Mouse (Mus musculus) liver, adult (tissue): ENCODE measurements around the gene Pigh.

Experiments
- GATA4 ChIP-seq: IDR thresholded peaks from 2 replicates; pipeline ENCODE4 v1.6.1; 2014; ENCODE audit warnings: mild to moderate bottlenecking, low read length; ENCODE audit not compliant: insufficient replicate concordance

Gene Pigh

DNA sequence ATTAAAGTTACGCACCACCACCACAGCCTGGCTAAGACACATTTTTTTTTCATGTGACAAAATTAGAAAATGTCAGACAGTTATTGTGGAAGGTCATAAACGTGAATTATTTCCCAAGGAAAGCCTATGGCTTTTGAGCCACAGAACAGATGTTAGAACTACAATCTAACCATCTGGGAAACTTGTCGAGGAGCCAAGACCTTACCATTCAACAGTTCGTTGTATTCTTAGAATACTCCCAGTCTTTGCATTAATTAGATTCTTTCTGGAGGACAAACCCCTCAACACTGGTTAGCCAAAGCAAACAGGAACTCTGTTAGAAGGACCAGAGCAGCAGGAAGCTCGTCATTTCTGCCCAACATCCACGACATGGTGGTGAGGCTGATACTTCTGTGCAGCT lies 43.3 kb downstream of the Pigh start:
- no peak for TF ChIP-seq GATA4

DNA sequence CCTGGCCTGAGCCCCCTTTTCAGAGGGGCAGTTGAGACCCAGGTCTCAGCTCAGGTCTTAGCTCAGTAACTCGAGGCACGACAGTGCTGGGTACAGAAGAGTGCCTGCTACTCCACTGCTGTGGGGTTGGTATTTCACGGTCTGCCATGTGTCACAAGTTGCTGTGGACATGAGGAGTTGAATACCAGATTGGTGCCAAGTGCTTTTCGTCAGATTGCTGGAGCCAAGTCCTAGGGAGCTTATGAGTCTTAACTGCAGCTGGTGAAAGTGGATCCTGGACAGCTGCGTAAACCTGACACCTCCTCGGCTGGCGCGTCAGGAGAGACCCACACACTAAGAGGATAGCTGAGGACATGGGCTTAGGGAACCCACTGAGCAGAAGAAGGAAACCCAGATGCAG lies 44.8 kb downstream of the Pigh start:
- TF ChIP-seq GATA4: no peak

- no peak for TF ChIP-seq GATA4
These were observed 48.0 kb downstream of the Pigh start for GRCm38 (mm10) chr12:79041436-79041835.

DNA sequence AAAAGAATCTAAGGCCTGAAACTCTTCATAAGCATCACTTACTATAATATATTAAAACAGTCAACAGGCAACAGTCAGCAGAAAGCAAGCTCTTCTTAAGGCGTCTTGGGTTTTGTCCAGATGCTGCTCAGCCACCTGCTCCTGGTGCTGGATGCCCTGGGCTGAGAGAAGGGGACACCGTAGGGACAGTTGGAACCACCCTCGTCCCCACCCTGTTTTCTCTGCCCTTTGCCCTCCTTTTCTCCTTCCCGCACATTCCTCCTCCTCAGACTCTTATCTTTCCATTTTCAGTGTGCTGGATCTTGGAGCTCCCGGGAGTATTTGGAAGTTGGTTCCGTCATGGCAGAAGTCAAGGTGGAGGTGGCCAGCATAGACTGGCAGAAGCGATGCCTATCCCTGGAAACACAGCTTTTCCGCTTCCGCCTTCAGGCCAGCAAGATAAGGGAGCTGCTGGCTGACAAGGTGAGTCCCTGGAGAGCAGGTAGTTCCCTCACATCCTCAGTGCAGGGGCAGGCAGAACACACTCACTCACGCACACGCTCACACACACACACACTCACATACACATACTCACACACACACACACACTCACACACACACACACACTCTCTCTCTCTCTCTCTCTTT lies 49.1 kb downstream of the Pigh start:
- no peak for TF ChIP-seq GATA4

DNA sequence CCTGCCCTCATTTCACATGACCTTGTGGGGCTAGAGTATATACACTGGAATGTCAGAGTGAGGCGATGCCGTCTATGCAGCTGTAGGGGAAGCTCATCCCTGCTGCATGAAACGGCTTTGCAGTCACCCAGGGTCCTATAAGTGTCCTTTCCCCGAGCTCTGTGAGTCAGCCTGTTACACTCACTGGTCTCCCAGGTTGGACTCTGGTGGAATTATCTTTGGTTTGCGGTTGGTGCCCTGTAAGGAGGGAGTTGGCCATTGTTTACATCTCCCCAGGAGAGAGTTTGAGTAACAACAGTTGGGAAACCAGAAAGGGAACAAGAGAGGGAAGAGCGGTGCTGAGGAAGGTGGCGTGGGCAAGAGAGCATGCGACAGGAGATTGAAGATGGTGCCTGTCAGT lies 49.7 kb downstream of the Pigh start:
- no peak for TF ChIP-seq GATA4

DNA sequence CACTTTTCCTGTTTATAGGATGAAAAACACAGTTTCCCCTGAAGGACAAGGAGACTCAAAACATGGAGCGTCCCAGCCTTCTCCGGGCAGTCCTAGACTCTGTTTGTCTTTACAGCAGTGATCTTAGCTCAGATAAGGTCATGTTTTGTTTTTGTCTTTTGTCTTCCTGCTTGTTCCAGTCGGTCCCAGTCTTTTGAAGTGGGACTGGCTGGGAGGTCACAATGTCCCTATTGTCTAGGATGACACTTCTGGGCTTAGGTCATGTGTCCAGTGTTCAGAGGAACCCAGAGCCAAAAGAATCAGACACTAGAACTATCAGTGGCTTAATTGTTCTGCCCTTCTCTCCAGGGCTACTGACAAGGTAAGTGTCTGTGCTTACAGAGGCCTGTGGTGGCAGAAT lies 54.1 kb downstream of the Pigh start:
- no peak for TF ChIP-seq GATA4

DNA sequence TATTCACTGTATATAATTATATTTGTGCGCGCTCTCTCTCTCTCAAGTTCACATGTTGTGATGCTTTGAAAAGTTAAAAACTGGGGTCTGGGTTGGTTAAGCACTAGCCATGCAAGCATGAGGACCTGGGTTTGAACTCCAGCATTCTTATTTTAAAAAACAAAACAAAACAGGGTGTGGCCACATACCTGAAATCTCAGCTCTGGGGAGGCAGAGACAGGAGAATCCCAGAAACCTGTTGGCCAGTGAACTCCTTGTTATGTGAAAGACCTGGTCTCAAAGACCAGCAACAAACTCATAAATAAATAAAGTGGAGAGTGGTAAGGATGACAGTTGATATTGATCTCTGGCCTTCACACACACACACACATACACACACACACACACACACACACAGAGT lies 55.1 kb downstream of the Pigh start:
- TF ChIP-seq GATA4: no peak
